Mouse (Mus musculus): ENCODE measurements around the gene Krtap21-1. TPM values are rescaled to one million over a fixed set of nuclear protein-coding genes. Genes with fewer than 3 reads are reported as not detected.

Krtap21-1 gene
- polyA plus RNA-seq, 1 experiment from 2014 or later, result not detected

Other genes with a start within 250 kb of the Krtap21-1 start
- not detected in 2 replicates for gene Gm9789, start 245.9 kb downstream of the Krtap21-1 start, polyA plus RNA-seq (2015; fragmentation: Nextera tagmentation; extraction: Ambion mirVana)
- gene Gm7735, start 234.4 kb downstream of the Krtap21-1 start, polyA plus RNA-seq (2015; fragmentation: Nextera tagmentation; extraction: Ambion mirVana), result not detected in 2 replicates
- gene 1110057P08Rik, start 229.1 kb downstream of the Krtap21-1 start, polyA plus RNA-seq (2015; fragmentation: Nextera tagmentation; extraction: Ambion mirVana), result not detected in 2 replicates
- gene Krtap20-2, start 198.0 kb downstream of the Krtap21-1 start, polyA plus RNA-seq (2015; fragmentation: Nextera tagmentation; extraction: Ambion mirVana), result not detected in 2 replicates
- not detected in 2 replicates for gene Krtap6-2, start 16.2 kb upstream of the Krtap21-1 start, polyA plus RNA-seq (2015; fragmentation: Nextera tagmentation; extraction: Ambion mirVana)
- not detected in 2 replicates for gene Krtap8-1, start 84.1 kb upstream of the Krtap21-1 start, polyA plus RNA-seq (2015; fragmentation: Nextera tagmentation; extraction: Ambion mirVana)
- gene Krtap7-1, start 104.5 kb upstream of the Krtap21-1 start, polyA plus RNA-seq (2015; fragmentation: Nextera tagmentation; extraction: Ambion mirVana), result not detected in 2 replicates
- gene Krtap11-1, start 167.3 kb upstream of the Krtap21-1 start, polyA plus RNA-seq (2015; fragmentation: Nextera tagmentation; extraction: Ambion mirVana), result not detected in 2 replicates

All from midbrain, embryonic 16.5 days (tissue).